Mouse (Mus musculus) adrenal gland (tissue): Measurements from ENCODE around the gene Tpcn1.

Experiments used
- intact Hi-C: fragments of 180-260 bp; cut with DNase I; formaldehyde crosslinking; loops from one replicate; pipeline ENCODE4 v1.15.1; 2025
- long read RNA-seq, 2 experiments: library from polyadenylated mRNA; unstranded; transcript quantifications; one replicate each; pipeline ENCODE4 v2.0.0; 2020; ENCODE audit warnings: borderline replicate concordance in 1 of 2; ENCODE audit not compliant: insufficient replicate concordance in 1 of 2

Tpcn1 gene
- long read RNA-seq, experiment 1, partial matches to known transcripts, result 0 of 4 reads
- long read RNA-seq, experiment 1, other reads (novel, unspliced or antisense), result 2 of 4 reads
- long read RNA-seq, experiment 2, partial matches to known transcripts, result 0 of 6 reads
- long read RNA-seq, experiment 2, other reads (novel, unspliced or antisense), result 1 of 6 reads

DNA sequence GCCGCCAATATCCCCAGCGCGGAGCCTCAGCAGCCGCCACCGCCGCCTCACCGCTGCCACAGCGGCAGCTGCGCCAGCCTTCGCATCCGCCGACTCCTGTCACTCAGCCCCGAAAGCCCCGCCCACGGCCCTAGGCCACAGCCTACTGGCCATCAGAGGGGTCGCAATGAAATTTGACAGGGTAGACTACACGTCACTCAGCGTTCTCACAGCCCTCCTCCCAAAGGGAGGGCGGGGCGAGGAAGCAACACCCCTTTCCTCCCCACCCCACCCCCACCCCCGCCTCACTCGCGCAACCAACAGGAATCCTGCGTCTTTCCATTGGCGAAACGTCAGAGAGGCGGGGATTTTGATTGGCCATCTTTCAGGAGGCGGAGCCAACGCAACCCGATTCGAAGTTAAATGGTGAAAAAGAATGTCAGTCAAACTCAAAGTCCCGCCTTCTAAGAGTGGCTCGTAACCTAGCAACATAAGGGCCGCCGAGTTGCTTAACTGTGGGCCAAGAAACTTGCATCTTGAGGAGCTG lies at the start of gene Tpcn1, which contains the start of gene Iqcd:
Gene Tpcn1, minus strand, starts transcription at position 105 of the 526 bp plus-strand sequence.
Gene Iqcd, plus strand, starts transcription at position 448 of the 526 bp plus-strand sequence.
- intact Hi-C loops, result loop anchor here (5.0 kb wide), 1 partner anchor 36 kb away; no protein-coding TSS in a partner anchor

DNA sequence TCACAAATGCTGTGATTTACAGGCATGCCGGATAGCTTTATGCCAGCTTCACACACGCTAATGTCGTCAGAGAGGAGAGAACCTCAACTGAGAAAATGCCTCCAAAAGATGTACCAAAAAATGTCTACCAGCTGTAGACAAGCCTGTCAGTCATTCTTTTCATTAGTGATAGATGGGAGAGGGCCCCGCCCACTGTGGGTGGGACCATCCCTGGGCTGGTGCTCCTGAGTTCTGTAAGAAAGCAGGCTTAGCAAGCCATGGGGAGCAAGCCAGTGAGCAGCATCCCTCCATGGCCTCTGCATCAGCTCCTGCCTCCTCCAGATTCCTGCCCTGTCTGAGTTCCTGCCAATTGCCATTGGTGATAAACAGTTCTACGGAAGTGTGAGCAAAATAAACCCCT lies 47.2 kb upstream of the Tpcn1 start:
- intact Hi-C loops, result no loop called here

DNA sequence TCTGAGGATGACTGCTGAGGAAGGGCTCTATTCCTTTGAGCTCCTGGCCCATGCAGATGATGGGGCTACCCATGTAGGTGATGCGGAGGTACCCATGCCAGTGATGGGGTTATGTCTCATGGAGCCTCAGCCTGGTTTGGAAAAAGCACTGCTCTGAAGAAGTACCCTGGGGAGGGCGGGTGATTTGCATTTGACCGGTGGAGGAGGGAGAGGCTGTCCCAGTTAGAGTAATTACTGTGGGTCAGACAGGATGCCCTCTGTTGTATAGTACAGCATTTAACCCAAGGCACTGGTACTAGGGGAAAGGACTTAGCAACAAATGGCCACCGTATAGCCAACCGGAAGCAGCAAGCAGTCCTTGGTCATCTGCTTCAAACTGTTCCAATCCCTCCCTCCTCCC lies 46.4 kb upstream of the Tpcn1 start:
- intact Hi-C loops, result no loop called here

DNA sequence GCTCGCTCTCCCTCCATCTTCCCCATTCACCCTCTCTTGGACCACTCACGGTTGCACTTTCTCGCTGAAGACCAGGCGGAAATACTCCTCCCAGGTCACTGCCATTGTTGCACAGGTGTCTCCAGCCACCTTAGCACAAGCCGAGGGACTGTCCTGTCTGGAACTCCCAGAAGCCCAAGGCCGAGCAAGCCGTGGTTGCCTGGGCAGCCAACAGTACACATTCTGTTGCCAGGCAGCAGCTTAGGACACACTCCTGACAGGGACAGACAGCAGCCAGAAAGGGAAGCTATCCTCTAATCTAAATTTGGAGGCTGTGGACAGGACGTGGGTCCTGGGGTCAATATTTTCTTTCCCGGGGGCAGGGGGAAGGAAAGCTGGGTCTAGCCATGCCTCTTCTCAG lies 45.7 kb upstream of the Tpcn1 start, which contains the start of gene Cfap73:
Gene Cfap73, minus strand, starts transcription at position 105 of the 400 bp plus-strand sequence.
- intact Hi-C loops, result no loop called here

GRCm38 (mm10) chr5:120631892-120632291 lies 43.4 kb upstream of the Tpcn1 start:
- intact Hi-C loops, result no loop called here

DNA sequence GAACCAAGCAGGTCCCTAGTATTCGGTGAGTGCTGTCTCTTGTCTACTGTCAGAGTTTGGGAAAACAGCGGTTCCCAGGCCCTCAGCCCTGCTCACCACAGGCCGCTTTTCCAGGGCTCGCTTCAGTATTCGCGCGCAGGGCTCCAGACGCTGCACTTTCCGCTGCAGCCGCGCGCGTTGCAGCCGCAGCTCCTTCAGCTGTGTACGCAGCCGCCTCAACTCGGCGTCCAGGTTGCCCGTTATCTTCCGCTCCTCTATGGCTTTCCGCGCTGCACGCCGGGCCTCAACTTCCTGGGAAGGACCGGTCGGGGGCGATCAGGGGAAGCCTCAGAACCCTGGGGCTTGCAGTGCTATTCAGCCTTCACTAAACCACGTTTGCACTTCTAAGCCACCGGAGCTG lies 42.7 kb upstream of the Tpcn1 start:
- intact Hi-C loops, result no loop called here

DNA sequence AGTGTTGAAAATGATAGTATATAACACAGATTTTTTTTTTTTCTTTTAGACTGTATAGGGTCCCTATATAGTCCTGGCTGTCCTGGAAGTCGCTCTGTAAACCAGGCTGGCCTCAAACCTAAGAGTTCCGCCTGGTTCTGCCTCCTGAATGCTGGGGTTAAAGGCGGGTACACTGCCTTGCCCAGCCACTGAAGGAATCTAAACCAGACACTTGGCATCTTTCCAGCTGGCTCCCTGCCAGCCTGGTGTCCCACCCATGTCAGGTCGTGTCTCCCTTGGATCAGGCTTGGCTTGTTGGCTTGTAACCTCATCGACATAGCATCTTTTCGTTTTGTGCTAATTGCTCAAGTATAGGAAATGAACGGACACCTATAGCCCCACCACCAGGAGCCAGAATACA lies 40.2 kb upstream of the Tpcn1 start:
- intact Hi-C loops, result no loop called here

GRCm38 (mm10) chr5:120627515-120628300 lies 39.2 kb upstream of the Tpcn1 start:
- intact Hi-C loops, result no loop called here

- intact Hi-C loops, result no loop called here
These were observed 37.9 kb upstream of the Tpcn1 start for GRCm38 (mm10) chr5:120626399-120626798.

DNA sequence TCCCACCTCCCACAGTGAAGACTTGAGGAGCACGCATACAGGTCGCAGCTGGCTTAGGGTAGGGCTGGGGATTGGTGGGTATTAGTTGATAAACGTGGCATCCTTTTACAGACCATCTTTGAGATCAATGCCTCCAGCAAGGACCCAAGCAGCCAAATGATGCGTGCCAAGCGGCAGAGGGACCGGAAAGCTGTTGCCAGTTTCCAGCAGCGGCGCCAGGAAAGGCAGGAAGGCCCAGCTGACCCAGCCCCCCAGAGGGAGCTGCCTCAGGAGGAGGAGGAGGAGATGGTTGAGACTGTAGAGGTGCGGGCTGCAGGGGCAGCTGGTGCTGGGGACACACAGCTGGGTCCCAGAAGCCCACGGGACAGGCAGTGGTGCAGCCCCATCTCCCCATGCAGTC lies 36.0 kb upstream of the Tpcn1 start:
- intact Hi-C loops, result no loop called here

DNA sequence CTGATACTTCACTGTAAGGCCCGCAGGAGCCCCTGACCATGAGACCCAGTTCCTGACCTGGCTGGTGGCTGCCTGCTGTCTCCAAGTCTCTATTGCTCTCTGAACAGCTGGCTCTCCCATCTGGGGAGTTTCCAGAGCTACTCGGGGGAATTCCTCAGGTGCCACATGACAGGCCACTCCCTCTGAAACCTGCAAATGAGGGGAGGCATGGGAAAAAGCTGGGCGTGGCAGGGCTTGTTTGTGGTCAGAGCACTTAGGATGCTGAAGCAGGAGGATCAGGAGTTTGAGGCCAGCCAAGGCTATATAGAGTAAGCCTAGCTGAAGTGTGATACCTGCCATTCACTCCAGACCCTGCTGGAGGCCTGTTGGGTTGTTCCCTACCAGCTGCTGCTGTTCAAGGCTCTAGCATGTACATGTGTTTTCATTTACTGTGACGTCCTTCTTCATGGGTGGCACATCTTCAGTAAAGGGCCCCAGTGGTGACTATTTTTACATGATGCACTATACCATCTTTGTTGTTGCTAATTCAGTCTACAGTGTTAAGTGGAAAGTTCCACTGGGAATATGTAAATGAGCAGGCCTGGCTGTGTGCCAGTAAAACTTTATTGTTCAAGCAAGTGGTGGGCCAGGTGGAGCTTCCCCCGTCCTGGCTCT lies 33.9 kb upstream of the Tpcn1 start:
- intact Hi-C loops, result no loop called here

DNA sequence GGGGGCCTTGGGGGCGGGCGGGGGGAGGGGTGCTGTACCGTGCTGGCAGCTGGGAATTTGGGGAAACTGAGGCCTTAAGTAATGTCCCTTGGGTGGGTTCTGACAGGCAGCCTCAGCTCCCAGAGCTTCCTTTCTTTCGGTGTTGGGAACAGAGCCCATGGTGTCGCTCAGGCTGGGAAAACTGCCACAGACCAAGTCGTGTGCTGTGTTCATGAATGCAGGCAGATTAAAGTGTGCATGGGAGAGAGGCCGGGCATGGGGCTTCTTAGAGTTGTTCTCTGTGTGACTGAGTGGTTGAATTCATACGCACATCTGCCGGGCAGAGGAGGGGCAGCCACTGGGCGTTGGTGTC lies 33.3 kb upstream of the Tpcn1 start:
- intact Hi-C loops, result loop anchor here (2.0 kb wide), 1 partner anchor 93 kb away; no protein-coding TSS in a partner anchor

DNA sequence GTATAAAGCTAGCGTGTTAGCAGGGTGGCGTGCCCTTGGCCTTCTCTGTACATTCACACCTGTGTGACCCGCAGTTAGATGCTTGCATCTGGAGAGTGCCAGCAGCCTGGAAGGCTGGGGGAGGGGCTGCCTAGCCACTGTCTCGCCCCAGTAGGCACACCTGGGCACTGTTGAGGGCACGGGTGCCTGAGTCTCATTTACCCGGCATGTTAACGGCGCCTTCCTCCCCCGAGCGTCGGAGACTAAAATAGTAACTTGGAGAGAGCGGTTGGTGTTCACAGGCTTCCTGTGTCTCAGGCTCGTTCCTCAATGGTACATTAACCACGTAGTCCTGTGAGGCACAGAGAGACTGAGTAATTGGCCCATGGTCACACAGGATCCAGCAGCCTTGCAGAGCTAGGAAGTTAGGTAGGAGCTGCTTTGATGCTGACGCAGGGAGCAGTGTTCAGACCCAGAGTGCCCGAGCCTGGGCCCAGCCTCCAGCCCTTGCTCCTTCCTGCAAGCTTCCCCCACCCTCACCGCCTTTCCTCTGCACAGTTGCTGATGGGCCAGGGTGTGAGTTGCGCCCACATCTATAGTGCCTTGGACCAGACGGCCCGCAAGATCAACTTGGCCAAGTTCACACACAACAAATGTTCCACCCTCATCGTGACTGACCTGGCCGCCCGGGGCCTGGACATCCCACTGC lies 32.7 kb upstream of the Tpcn1 start:
- intact Hi-C loops, result loop anchor here (2.0 kb wide), 1 partner anchor 94 kb away; no protein-coding TSS in a partner anchor

GRCm38 (mm10) chr5:120620375-120621077 lies 32.1 kb upstream of the Tpcn1 start:
- intact Hi-C loops, result loop anchor here (1.0 to 2.0 kb wide), 2 partner anchors 53 to 94 kb away; no protein-coding TSS in a partner anchor

- intact Hi-C loops, result no loop called here
These were observed 30.7 kb upstream of the Tpcn1 start for GRCm38 (mm10) chr5:120619201-120619600.

DNA sequence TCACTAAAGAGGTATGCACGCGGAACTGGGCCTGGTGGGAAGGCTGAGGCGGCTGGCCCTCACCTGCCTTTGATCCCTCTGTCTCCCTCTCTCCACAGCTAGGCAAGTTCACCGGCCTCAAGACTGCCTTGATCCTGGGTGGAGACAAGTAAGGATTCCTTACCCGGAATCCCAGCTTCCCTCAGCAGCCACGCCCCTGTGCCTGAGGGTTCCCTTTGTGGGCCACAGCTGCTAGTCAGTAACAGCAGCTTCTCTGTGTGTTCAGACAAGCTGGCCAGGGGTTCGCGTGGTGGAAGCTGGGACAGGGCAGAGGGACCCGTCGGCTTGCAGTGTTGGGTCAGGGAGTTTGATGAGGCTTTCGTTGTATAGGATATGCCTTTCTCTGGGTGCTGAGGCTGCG lies 30.3 kb upstream of the Tpcn1 start:
- intact Hi-C loops, result no loop called here

GRCm38 (mm10) chr5:120615903-120616302 lies 27.4 kb upstream of the Tpcn1 start:
- intact Hi-C loops, result no loop called here

- intact Hi-C loops, result no loop called here
These were observed 24.5 kb upstream of the Tpcn1 start for GRCm38 (mm10) chr5:120612822-120613604.

GRCm38 (mm10) chr5:120612442-120612821 lies 24.0 kb upstream of the Tpcn1 start, which contains the start of the genes Rita1 and Ddx54:
Gene Rita1 (minus strand): TSS chr5:120612589.
Gene Ddx54 (plus strand): TSS chr5:120612739.
- intact Hi-C loops, result no loop called here

GRCm38 (mm10) chr5:120611416-120611815 lies 22.9 kb upstream of the Tpcn1 start:
- intact Hi-C loops, result no loop called here
